Mouse (Mus musculus) liver, adult 2 months (tissue): ENCODE measurements around the gene C1ql4. TPM values are rescaled to one million over a fixed set of nuclear protein-coding genes. Genes with fewer than 3 reads are reported as not detected.

Source experiments
- DNase-seq: peaks from one replicate; pipeline ENCODE4 v3.0.0-alpha.2; 2011; ENCODE audit warnings: low read depth, low spot score; ENCODE audit errors: extremely low read depth
- H3K27ac ChIP-seq: fragments of 200-500 bp; replicated peaks from 2 replicates; pipeline ENCODE4 v1.5.1; 2012; ENCODE audit warnings: low read depth, mild to moderate bottlenecking, control low read depth, inconsistent platforms, low read length; ENCODE audit not compliant: insufficient read depth
- H3K27me3 ChIP-seq: fragments of 200-500 bp; 2 replicates; pipeline ENCODE4 v1.6.1; 2012; ENCODE audit warnings: mild to moderate bottlenecking, moderate library complexity, low read length, inconsistent platforms; ENCODE audit not compliant: control insufficient read depth, insufficient read depth
- H3K36me3 ChIP-seq: fragments of 200-500 bp; 2 replicates; pipeline ENCODE4 v1.6.1; 2012; ENCODE audit warnings: low read length, inconsistent platforms; ENCODE audit not compliant: control insufficient read depth, insufficient read depth
- H3K4me1 ChIP-seq: fragments of 200-500 bp; 2 replicates; pipeline ENCODE4 v1.6.1; 2011; ENCODE audit warnings: low read length; ENCODE audit not compliant: control insufficient read depth, insufficient read depth
- H3K4me3 ChIP-seq: fragments of 200-500 bp; 2 replicates; pipeline ENCODE4 v1.5.1; 2011; ENCODE audit warnings: low read depth, mild to moderate bottlenecking, control low read depth, low read length, moderate library complexity; ENCODE audit not compliant: insufficient read depth
- H3K79me2 ChIP-seq: fragments of 200-500 bp; 2 replicates; pipeline ENCODE4 v1.6.1; 2012; ENCODE audit warnings: inconsistent platforms, mild to moderate bottlenecking, low read length, moderate library complexity; ENCODE audit not compliant: control insufficient read depth, insufficient read depth
- H3K9ac ChIP-seq: fragments of 200-500 bp; 2 replicates; pipeline ENCODE4 v1.6.1; 2012; ENCODE audit warnings: low read depth, mild to moderate bottlenecking, control low read depth, inconsistent platforms, low read length
- CTCF ChIP-seq: fragments of 200-500 bp; IDR thresholded peaks from 2 replicates; pipeline ENCODE4 v1.5.1; 2011; ENCODE audit warnings: low read depth, low read length, control low read depth
- POLR2A ChIP-seq: fragments of 200-500 bp; IDR thresholded peaks from 2 replicates; pipeline ENCODE4 v1.6.1; 2011; ENCODE audit warnings: low read length, control low read depth; ENCODE audit not compliant: insufficient read depth; ENCODE audit errors: extremely low read depth
- WGBS: fragments of 180-500 bp; shearing (Covaris S2); methylation state at CpG from one replicate; pipeline ENCODE4 v1.1.7; 2018; 5-methylcytosine and 5-hydroxymethylcytosine counted together
- polyA plus RNA-seq: library from polyadenylated mRNA; depleted of rRNA; stranded (reverse); fragments of >200 nt; gene quantifications from 2 replicates; pipeline ENCODE4 v1.2.3, GENCODE M21; 2012
- total RNA-seq: library from RNA; depleted of rRNA; stranded (reverse); fragments of >200 nt; gene quantifications from 2 replicates; pipeline ENCODE4 v1.2.3, GENCODE M21; 2014

Gene C1ql4
- total and polyA plus RNA-seq, 2 experiments, result 0.11 TPM; not detected in 1

DNA sequence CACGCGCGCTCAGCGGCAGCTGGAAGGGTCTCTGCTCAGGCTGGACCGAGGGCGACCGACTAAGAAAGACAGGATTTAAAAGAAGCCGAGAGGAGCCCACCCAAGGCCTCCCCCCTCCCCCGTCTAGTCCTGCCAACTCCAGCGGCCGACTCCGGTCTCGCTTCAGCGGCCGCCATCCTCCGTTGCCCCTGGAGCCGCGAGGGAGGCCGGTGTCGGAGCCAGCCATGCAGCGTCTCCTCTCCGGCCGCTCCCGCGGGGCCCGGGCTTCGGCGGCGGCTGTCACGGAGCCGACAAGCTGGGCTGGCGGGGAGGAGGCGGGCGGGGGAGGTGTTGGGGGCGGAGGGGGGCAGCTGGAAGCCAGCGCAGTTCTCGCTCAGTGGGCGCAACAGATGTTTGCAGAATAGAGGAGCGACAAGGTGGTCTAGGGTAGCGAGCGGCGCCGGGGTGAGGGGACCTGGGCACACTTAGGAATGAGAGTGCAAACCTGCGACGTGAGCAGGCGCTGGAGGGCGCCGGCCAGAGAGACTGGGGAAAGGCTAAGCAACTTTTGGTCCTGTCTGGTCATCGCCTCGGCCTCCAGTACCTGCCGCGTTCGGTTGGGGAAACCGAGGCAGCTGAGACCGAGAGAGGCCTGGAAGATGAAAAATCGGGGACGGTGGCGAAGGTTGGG is 9.3 kb upstream of the C1ql4 start:
- WGBS, result under 1% methylated on average over 58 of the region's 58 CpGs
- DNase-seq, result peak; percentile 55
- H3K27me3 ChIP-seq, result no peaks in the 10 kb centered on the region

GRCm38 (mm10) chr15:99096061-99096793 is 8.6 kb upstream of the C1ql4 start:
- Histone ChIP-seq H3K4me3 (peak overlapping the region; percentile 67), H3K9ac (peak overlapping the region; percentile 94), H3K4me1 (peaks cover 25% of the 10 kb centered on the region), H3K27me3 (no peaks in the 10 kb centered on the region), H3K79me2 (peaks cover 2% of the 10 kb centered on the region; the same call in 1 of the 2 replicates), H3K36me3 (peaks cover 4% of the 10 kb centered on the region; the same call in 1 of the 2 replicates), H3K27ac (peak overlapping the region; percentile 93)
- 12% methylated on average over 24 of the region's 24 CpGs for WGBS
- no peak for TF ChIP-seq CTCF
- peak; percentile 41; the same call in 1 of the 2 replicates for TF ChIP-seq POLR2A
- peak; percentile 89 for DNase-seq

More for the DNA sequence above, 9.3 kb upstream of the C1ql4 start:
- TF ChIP-seq CTCF, result no peak
- TF ChIP-seq POLR2A, result no peak
- H3K4me3 ChIP-seq, result peak overlapping the region; percentile 67
- peak overlapping the region; percentile 94 for H3K9ac ChIP-seq
- peaks cover 7% of the 10 kb centered on the region; the same call in 1 of the 2 replicates for H3K79me2 ChIP-seq
- peaks cover 27% of the 10 kb centered on the region for H3K4me1 ChIP-seq
- peak overlapping the region; percentile 93 for H3K27ac ChIP-seq
- H3K36me3 ChIP-seq, result peaks cover 9% of the 10 kb centered on the region; the same call in 1 of the 2 replicates

DNA sequence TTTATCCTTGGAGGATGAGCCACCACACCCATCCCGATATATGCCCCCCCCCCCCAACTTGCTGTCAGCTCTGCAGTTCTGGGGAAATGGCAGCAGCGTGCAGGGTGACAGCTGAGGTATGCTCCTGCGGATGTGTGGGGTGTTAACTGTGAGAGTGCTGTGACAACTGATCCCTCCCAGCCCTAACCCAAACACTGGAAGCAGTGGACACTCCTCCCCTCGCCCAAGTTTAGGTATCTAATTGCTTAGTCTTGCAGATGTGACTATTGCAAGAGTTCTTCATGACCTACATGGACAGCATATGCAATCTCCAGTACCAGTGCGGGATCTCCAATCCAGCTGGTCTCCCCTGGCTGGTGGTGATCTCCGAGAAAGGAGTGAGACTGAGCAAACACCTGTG is 7.7 kb upstream of the C1ql4 start:
- Histone ChIP-seq H3K27me3 (no peaks in the 10 kb centered on the region), H3K9ac (no peak overlapping the region), H3K4me1 (peaks cover 22% of the 10 kb centered on the region), H3K27ac (no peak overlapping the region), H3K36me3 (no peaks in the 10 kb centered on the region), H3K79me2 (no peaks in the 10 kb centered on the region), H3K4me3 (no peak overlapping the region)
- DNase-seq, result no peak
- WGBS, result 58% methylated on average over 6 of the region's 6 CpGs
- no peak for TF ChIP-seq POLR2A
- TF ChIP-seq CTCF, result no peak

GRCm38 (mm10) chr15:99094631-99095270 is 7.1 kb upstream of the C1ql4 start:
- H3K9ac ChIP-seq, result no peak overlapping the region
- no peaks in the 10 kb centered on the region for H3K36me3 ChIP-seq
- peaks cover 22% of the 10 kb centered on the region for H3K4me1 ChIP-seq
- H3K4me3 ChIP-seq, result no peak overlapping the region
- DNase-seq, result no peak
- no peak for TF ChIP-seq CTCF
- TF ChIP-seq POLR2A, result no peak
- no peaks in the 10 kb centered on the region for H3K79me2 ChIP-seq
- no peaks in the 10 kb centered on the region for H3K27me3 ChIP-seq
- H3K27ac ChIP-seq, result no peak overlapping the region
- WGBS, result 30% methylated on average over 27 of the region's 27 CpGs

DNA sequence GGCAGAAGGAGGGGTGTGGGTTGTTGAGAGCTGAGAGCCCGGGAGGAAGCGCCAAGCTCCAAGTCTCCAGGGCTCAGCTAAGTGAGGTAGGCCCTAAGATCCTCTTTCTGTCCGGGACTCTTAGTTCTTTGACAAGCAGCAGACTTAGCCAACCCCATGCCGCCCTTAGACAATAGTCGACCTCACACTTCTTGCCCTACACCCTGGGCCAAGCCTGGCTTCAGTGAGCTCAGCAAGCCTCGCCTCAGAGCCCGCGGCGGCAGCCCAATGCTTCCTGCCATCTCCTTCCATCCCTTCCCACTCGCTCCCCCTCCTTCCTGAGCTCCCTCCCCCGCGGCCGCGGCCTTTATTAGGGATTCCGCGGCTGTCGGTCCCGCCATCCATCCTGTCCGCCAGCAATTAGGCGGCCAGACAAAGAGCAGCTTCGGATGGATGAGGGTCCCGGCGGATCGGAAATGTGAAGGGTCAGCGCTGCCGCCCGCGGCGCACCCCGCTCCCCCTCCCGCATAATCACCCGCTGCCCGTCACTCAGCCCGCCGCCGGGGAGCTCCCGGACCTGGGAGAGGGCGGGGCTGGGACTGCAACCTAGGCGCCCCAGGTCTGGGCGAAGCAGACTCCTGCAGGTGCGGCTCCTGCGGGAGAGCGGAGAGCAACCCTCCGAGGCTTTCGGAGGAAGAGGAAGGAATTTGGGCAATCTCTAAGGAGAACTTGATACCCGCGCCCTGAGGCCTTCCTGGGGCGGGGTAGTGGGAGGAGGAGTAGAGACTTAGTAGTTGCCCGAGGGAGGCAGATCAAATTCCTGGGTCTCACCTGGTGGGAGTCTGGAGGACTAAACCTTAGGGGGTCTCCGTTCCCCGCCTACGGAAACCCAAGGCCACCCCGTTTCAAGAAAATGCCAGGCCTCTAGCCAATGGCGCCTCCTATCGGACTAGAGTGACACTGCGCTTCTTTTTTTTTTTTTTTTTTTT is 6.0 kb upstream of the C1ql4 start:
- TF ChIP-seq CTCF, result peak; percentile 63
- no peak for TF ChIP-seq POLR2A
- WGBS, result 16% methylated on average over 56 of the region's 56 CpGs
- H3K9ac ChIP-seq, result peak overlapping the region; percentile 34
- no peak for DNase-seq
- H3K4me3 ChIP-seq, result peak overlapping the region; percentile 54
- H3K79me2 ChIP-seq, result no peaks in the 10 kb centered on the region
- H3K27ac ChIP-seq, result no peak overlapping the region
- no peaks in the 10 kb centered on the region for H3K27me3 ChIP-seq
- H3K36me3 ChIP-seq, result no peaks in the 10 kb centered on the region
- H3K4me1 ChIP-seq, result peaks cover 18% of the 10 kb centered on the region
